Mouse (Mus musculus): ENCODE data around the gene Arhgap18. TPM values are rescaled to one million over a fixed set of nuclear protein-coding genes. Genes with fewer than 3 reads are reported as not detected.

Gene Arhgap18
- polyA plus RNA-seq, 1 experiment from 2014 or later, result 8.5 TPM

- Histone ChIP-seq H3K36me3 (replicated peaks; ENCODE audit: insufficient read depth, low read length) (0 out of 2 replicates have a peak, but pooled peaks cover 3% of the 10 kb centered on the region), H3K9ac (replicated peaks) (no peak overlapping the region), H3K4me1 (ENCODE audit: insufficient read depth) (peaks cover 6% of the 10 kb centered on the region), H3K4me2 (ENCODE audit: low read depth, low read length) (no peak overlapping the region), H3K27ac (ENCODE audit: low read depth) (no peak overlapping the region), H3K9me3 (ENCODE audit: low read length) (no peaks in the 10 kb centered on the region), H3K27me3 (ENCODE audit: insufficient read depth, low read length) (no peaks in the 10 kb centered on the region), H3K4me3 (ENCODE audit: low read depth, low read length) (no peak overlapping the region)
- 83% methylated on average over 5 of the region's 5 CpGs for WGBS (ENCODE audit: insufficient replicate concordance)
- DNase-seq, result no peak
- TF ChIP-seq EP300 (IDR thresholded peaks at IDR 0.05; ENCODE audit: low read depth) (no peak), CTCF (IDR thresholded peaks at IDR 0.05; ENCODE audit: low read depth) (no peak)
- no peak for ATAC-seq
Measured at GRCm38 (mm10) chr10:26854556-26855100, 101.4 kb downstream of the Arhgap18 start.

GRCm38 (mm10) chr10:26855851-26856535 lies 102.8 kb downstream of the Arhgap18 start:
- H3K27ac ChIP-seq (ENCODE audit: low read depth), result peak overlapping the region; percentile 71
- 0 out of 2 replicates have a peak, but pooled peaks cover 3% of the 10 kb centered on the region for H3K36me3 ChIP-seq (replicated peaks; ENCODE audit: insufficient read depth, low read length)
- no peaks in the 10 kb centered on the region for H3K9me3 ChIP-seq (ENCODE audit: low read length)
- H3K4me2 ChIP-seq (ENCODE audit: low read depth, low read length), result 0 out of 2 replicates have a peak overlapping the region, but pooled peaks have one; percentile 4
- WGBS (ENCODE audit: insufficient replicate concordance), result 65% methylated on average over 8 of the region's 8 CpGs
- DNase-seq (peak; percentile 62), ATAC-seq (peak; percentile 86)
- H3K4me1 ChIP-seq (ENCODE audit: insufficient read depth), result peaks cover 6% of the 10 kb centered on the region
- TF ChIP-seq CTCF (IDR thresholded peaks at IDR 0.05; ENCODE audit: low read depth), result no peak
- TF ChIP-seq EP300 (IDR thresholded peaks at IDR 0.05; ENCODE audit: low read depth), result no peak
- H3K9ac ChIP-seq (replicated peaks), result no peak overlapping the region
- no peak overlapping the region for H3K4me3 ChIP-seq (ENCODE audit: low read depth, low read length)
- no peaks in the 10 kb centered on the region for H3K27me3 ChIP-seq (ENCODE audit: insufficient read depth, low read length)

- H3K4me1 ChIP-seq (ENCODE audit: insufficient read depth), result peaks cover 8% of the 10 kb centered on the region
- DNase-seq (no peak), ATAC-seq (peak; percentile 68)
- 56% methylated on average over 4 of the region's 4 CpGs for WGBS (ENCODE audit: insufficient replicate concordance)
- TF ChIP-seq EP300 (IDR thresholded peaks at IDR 0.05; ENCODE audit: low read depth) (no peak), CTCF (IDR thresholded peaks at IDR 0.05; ENCODE audit: low read depth) (no peak)
- peak overlapping the region; percentile 29; the same call in 1 of the 2 replicates for H3K27ac ChIP-seq (ENCODE audit: low read depth)
- no peak overlapping the region for H3K4me3 ChIP-seq (ENCODE audit: low read depth, low read length)
- no peaks in the 10 kb centered on the region for H3K9me3 ChIP-seq (ENCODE audit: low read length)
- no peak overlapping the region for H3K9ac ChIP-seq (replicated peaks)
- no peaks in the 10 kb centered on the region for H3K36me3 ChIP-seq (replicated peaks; ENCODE audit: insufficient read depth, low read length)
- H3K27me3 ChIP-seq (ENCODE audit: insufficient read depth, low read length), result no peaks in the 10 kb centered on the region
- H3K4me2 ChIP-seq (ENCODE audit: low read depth, low read length), result no peak overlapping the region
Measured at GRCm38 (mm10) chr10:26857583-26857982, 104.4 kb downstream of the Arhgap18 start.

GRCm38 (mm10) chr10:26858537-26858936 lies 105.3 kb downstream of the Arhgap18 start:
- H3K9ac ChIP-seq (replicated peaks), result no peak overlapping the region
- no peaks in the 10 kb centered on the region for H3K36me3 ChIP-seq (replicated peaks; ENCODE audit: insufficient read depth, low read length)
- H3K4me3 ChIP-seq (ENCODE audit: low read depth, low read length), result no peak overlapping the region
- no peak for ATAC-seq
- DNase-seq, result no peak
- H3K9me3 ChIP-seq (ENCODE audit: low read length), result no peaks in the 10 kb centered on the region
- H3K27ac ChIP-seq (ENCODE audit: low read depth), result no peak overlapping the region; the same call in 1 of the 2 replicates
- WGBS (ENCODE audit: insufficient replicate concordance), result 84% methylated on average over 4 of the region's 4 CpGs
- no peak overlapping the region for H3K4me2 ChIP-seq (ENCODE audit: low read depth, low read length)
- H3K4me1 ChIP-seq (ENCODE audit: insufficient read depth), result peaks cover 8% of the 10 kb centered on the region
- TF ChIP-seq EP300 (IDR thresholded peaks at IDR 0.05; ENCODE audit: low read depth) (no peak), CTCF (IDR thresholded peaks at IDR 0.05; ENCODE audit: low read depth) (no peak)
- no peaks in the 10 kb centered on the region for H3K27me3 ChIP-seq (ENCODE audit: insufficient read depth, low read length)

- ATAC-seq, result no peak
- no peak overlapping the region for H3K9ac ChIP-seq (replicated peaks)
Measured at GRCm38 (mm10) chr10:26861231-26861630, 108.0 kb downstream of the Arhgap18 start.

GRCm38 (mm10) chr10:26862207-26862606 lies 109.0 kb downstream of the Arhgap18 start:
- ATAC-seq, result no peak
- Histone ChIP-seq H3K27ac (ENCODE audit: low read depth) (no peak overlapping the region), H3K4me3 (ENCODE audit: low read depth, low read length) (no peak overlapping the region)

More at GRCm38 (mm10) chr10:26861231-26861630, 108.0 kb downstream of the Arhgap18 start:
- Histone ChIP-seq H3K9me3 (ENCODE audit: low read length) (no peaks in the 10 kb centered on the region), H3K4me2 (ENCODE audit: low read depth, low read length) (no peak overlapping the region), H3K4me1 (ENCODE audit: insufficient read depth) (peaks cover 8% of the 10 kb centered on the region), H3K4me3 (ENCODE audit: low read depth, low read length) (no peak overlapping the region), H3K36me3 (replicated peaks; ENCODE audit: insufficient read depth, low read length) (no peaks in the 10 kb centered on the region), H3K27me3 (ENCODE audit: insufficient read depth, low read length) (no peaks in the 10 kb centered on the region), H3K27ac (ENCODE audit: low read depth) (no peak overlapping the region)
- no peak for DNase-seq
- no peak for TF ChIP-seq EP300 (IDR thresholded peaks at IDR 0.05; ENCODE audit: low read depth)
- TF ChIP-seq CTCF (IDR thresholded peaks at IDR 0.05; ENCODE audit: low read depth), result no peak

More at GRCm38 (mm10) chr10:26862207-26862606, 109.0 kb downstream of the Arhgap18 start:
- Histone ChIP-seq H3K9me3 (ENCODE audit: low read length) (no peaks in the 10 kb centered on the region), H3K36me3 (replicated peaks; ENCODE audit: insufficient read depth, low read length) (no peaks in the 10 kb centered on the region), H3K4me1 (ENCODE audit: insufficient read depth) (0 out of 2 replicates have a peak, but pooled peaks cover 2% of the 10 kb centered on the region), H3K4me2 (ENCODE audit: low read depth, low read length) (no peak overlapping the region), H3K27me3 (ENCODE audit: insufficient read depth, low read length) (no peaks in the 10 kb centered on the region), H3K9ac (replicated peaks) (no peak overlapping the region)
- TF ChIP-seq CTCF (IDR thresholded peaks at IDR 0.05; ENCODE audit: low read depth) (no peak), EP300 (IDR thresholded peaks at IDR 0.05; ENCODE audit: low read depth) (no peak)
- 67% methylated on average over 4 of the region's 4 CpGs for WGBS (ENCODE audit: insufficient replicate concordance)
- DNase-seq, result no peak
